Mouse (Mus musculus) embryonic fibroblast, embryonic 13.5 days (primary cell): ENCODE measurements around the gene Gstcd.

Source experiments
- CTCF ChIP-seq: IDR thresholded peaks from 2 replicates; pipeline ENCODE4 v1.5.1; 2011; ENCODE audit warnings: mild to moderate bottlenecking, control low read depth, low read length, moderate library complexity, borderline replicate concordance; ENCODE audit not compliant: insufficient read depth
- POLR2A ChIP-seq: IDR thresholded peaks from 2 replicates; pipeline ENCODE4 v1.6.1; 2011; ENCODE audit warnings: low read depth, mild to moderate bottlenecking, control low read depth, low read length, moderate library complexity

- TF ChIP-seq CTCF, result no peak
- no peak for TF ChIP-seq POLR2A
Measured at GRCm38 (mm10) chr3:132944193-132944592, 147.6 kb downstream of the Gstcd start.
